Mouse (Mus musculus) erythroblast, embryonic 14.5 days (primary cell): ENCODE data around the gene Klhl31. TPM values are rescaled to one million over a fixed set of nuclear protein-coding genes. Genes with fewer than 3 reads are reported as not detected.

Experiments
- H3K27me3 ChIP-seq: 2 replicates; pipeline ENCODE4 v1.6.1; 2012; ENCODE audit warnings: inconsistent platforms; ENCODE audit not compliant: control insufficient read depth
- H3K36me3 ChIP-seq: 2 replicates; pipeline ENCODE4 v1.6.1; 2012; ENCODE audit warnings: mild to moderate bottlenecking, inconsistent platforms; ENCODE audit not compliant: control insufficient read depth
- H3K4me1 ChIP-seq: 2 replicates; pipeline ENCODE4 v1.6.1; 2012; ENCODE audit warnings: inconsistent platforms; ENCODE audit not compliant: control insufficient read depth
- H3K4me3 ChIP-seq: replicated peaks from 2 replicates; pipeline ENCODE3; 2012; ENCODE audit warnings: moderate library complexity, mild to moderate bottlenecking, inconsistent platforms
- H3K9me3 ChIP-seq: 2 replicates; pipeline ENCODE4 v1.6.1; 2012; ENCODE audit warnings: low read length, inconsistent platforms, mixed read lengths; ENCODE audit not compliant: control insufficient read depth
- GATA1 ChIP-seq: IDR thresholded peaks from 2 replicates; pipeline ENCODE4 v1.6.1; 2012; ENCODE audit warnings: low read length, inconsistent platforms, mixed read lengths
- TAL1 ChIP-seq: IDR thresholded peaks from 3 replicates; pipeline ENCODE4 v1.6.1; 2012; ENCODE audit warnings: low read length, inconsistent platforms, mixed read lengths
- polyA plus RNA-seq: library from polyadenylated mRNA; stranded (reverse); fragments of >175 nt; gene quantifications from 2 replicates; pipeline ENCODE4 v1.2.3, GENCODE M21; 2012

Gene Klhl31
- polyA plus RNA-seq, 1 experiment, result not detected

- Histone ChIP-seq H3K4me1 (no peaks in the 10 kb centered on the region), H3K4me3 (no peak overlapping the region), H3K36me3 (no peaks in the 10 kb centered on the region), H3K9me3 (no peaks in the 10 kb centered on the region), H3K27me3 (no peaks in the 10 kb centered on the region)
- TF ChIP-seq GATA1, result no peak
- no peak for TF ChIP-seq TAL1
Observed at GRCm38 (mm10) chr9:77645176-77645575, 8.9 kb downstream of the Klhl31 start.

DNA sequence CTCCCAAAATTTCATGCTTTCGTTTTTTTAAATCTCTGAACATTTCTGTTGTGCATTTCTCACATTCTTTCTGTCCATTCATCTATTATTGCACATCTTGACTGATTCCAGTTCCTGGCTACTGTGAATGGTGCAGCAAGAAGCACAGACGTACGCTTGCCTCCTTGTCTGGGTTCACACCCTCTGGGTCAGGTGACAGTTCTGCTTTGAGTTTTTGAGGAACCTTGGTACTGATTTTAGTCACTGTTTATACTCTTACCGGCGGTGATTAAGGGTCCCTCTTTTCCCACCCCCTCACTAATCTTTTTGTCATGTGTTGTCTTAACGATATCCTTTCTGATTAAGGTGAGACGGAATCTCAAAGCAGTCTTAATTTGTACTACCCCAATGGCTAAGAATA lies 15.5 kb downstream of the Klhl31 start:
- Histone ChIP-seq H3K27me3 (peaks cover 16% of the 10 kb centered on the region), H3K9me3 (no peaks in the 10 kb centered on the region; the same call in 1 of the 2 replicates), H3K4me1 (peaks cover 8% of the 10 kb centered on the region), H3K36me3 (no peaks in the 10 kb centered on the region), H3K4me3 (no peak overlapping the region)
- no peak for TF ChIP-seq GATA1
- no peak for TF ChIP-seq TAL1

DNA sequence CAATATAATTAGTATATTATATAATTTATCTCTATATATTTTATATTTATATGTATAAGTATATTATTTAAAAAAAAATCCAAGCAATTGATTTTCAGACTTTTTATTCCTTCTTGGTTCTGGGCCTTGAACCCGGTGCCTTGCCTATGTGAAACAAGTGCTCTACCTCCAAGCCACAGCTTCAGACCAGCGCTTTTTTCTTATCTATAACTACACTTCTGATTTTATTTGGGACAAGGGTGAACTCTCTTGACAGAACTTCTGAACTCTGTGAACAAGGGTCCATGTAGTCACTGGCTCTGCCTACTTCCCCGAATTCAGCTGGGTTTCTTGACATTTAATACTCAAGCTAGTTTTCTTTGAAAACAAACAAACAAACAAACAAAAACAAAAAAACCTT lies 17.6 kb downstream of the Klhl31 start:
- Histone ChIP-seq H3K36me3 (no peaks in the 10 kb centered on the region), H3K27me3 (peaks cover 16% of the 10 kb centered on the region), H3K9me3 (no peaks in the 10 kb centered on the region; the same call in 1 of the 2 replicates), H3K4me1 (peaks cover 8% of the 10 kb centered on the region), H3K4me3 (no peak overlapping the region)
- TF ChIP-seq TAL1 (no peak), GATA1 (no peak)

GRCm38 (mm10) chr9:77655181-77655934 lies 19.1 kb downstream of the Klhl31 start:
- no peaks in the 10 kb centered on the region; the same call in 1 of the 2 replicates for H3K9me3 ChIP-seq
- H3K4me1 ChIP-seq, result peaks cover 8% of the 10 kb centered on the region
- no peak for TF ChIP-seq GATA1
- TF ChIP-seq TAL1, result no peak
- peak overlapping the region; percentile 44 for H3K4me3 ChIP-seq
- H3K27me3 ChIP-seq, result peaks cover 16% of the 10 kb centered on the region
- H3K36me3 ChIP-seq, result no peaks in the 10 kb centered on the region

GRCm38 (mm10) chr9:77655935-77656288 lies 19.6 kb downstream of the Klhl31 start:
- Histone ChIP-seq H3K27me3 (peaks cover 16% of the 10 kb centered on the region), H3K4me1 (peaks cover 8% of the 10 kb centered on the region), H3K36me3 (no peaks in the 10 kb centered on the region), H3K9me3 (no peaks in the 10 kb centered on the region; the same call in 1 of the 2 replicates), H3K4me3 (peak overlapping the region; percentile 44)
- TF ChIP-seq TAL1, result no peak
- TF ChIP-seq GATA1, result no peak

DNA sequence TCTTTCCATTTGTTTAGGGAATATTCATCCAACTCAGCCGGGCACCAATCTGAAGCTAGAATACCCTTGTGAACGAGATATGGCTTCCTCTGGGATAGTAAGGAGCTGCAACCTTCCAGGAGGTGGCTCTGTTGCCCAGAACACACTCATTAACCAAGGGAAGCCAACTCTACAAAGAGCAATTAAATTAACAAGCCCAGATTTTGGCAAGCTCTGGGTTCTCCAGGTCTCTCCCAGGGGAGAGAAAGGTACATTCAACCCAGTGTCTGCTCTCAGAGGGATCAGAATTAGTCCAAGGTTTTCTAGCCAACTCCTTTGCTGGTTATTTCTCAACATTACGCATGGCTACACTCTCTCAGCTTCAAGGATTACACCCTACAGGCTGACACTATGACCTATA lies 26.6 kb downstream of the Klhl31 start:
- no peaks in the 10 kb centered on the region for H3K27me3 ChIP-seq
- H3K36me3 ChIP-seq, result no peaks in the 10 kb centered on the region
- H3K9me3 ChIP-seq, result no peaks in the 10 kb centered on the region
- H3K4me3 ChIP-seq, result no peak overlapping the region
- TF ChIP-seq GATA1, result no peak
- TF ChIP-seq TAL1, result no peak
- H3K4me1 ChIP-seq, result no peaks in the 10 kb centered on the region

DNA sequence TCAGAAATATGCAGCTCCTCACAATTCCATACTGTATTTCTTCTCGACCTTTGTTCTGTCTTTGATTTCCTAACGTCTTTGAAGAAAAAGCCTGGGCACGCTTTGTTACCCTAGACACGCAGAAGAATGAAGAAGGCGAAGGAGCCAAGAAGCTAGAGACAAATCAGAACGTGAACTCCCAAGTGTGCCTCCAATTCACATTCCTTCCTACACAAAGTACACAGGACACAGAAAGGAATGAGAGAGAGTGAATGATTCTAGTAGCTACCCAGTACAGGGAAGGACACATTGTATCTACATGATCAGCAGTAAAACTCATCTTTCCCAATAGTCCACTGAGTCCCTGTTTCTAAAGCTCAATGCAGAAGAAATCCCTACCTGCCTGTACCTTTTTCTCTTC lies 33.8 kb downstream of the Klhl31 start:
- no peaks in the 10 kb centered on the region; the same call in 1 of the 2 replicates for H3K9me3 ChIP-seq
- H3K4me3 ChIP-seq, result no peak overlapping the region
- H3K36me3 ChIP-seq, result no peaks in the 10 kb centered on the region
- TF ChIP-seq TAL1 (no peak), GATA1 (no peak)
- H3K4me1 ChIP-seq, result no peaks in the 10 kb centered on the region
- H3K27me3 ChIP-seq, result no peaks in the 10 kb centered on the region

- TF ChIP-seq GATA1, result no peak
- no peak for TF ChIP-seq TAL1
- H3K4me1 ChIP-seq, result no peaks in the 10 kb centered on the region
- no peak overlapping the region for H3K4me3 ChIP-seq
Observed at GRCm38 (mm10) chr9:77671004-77671403, 34.7 kb downstream of the Klhl31 start.

DNA sequence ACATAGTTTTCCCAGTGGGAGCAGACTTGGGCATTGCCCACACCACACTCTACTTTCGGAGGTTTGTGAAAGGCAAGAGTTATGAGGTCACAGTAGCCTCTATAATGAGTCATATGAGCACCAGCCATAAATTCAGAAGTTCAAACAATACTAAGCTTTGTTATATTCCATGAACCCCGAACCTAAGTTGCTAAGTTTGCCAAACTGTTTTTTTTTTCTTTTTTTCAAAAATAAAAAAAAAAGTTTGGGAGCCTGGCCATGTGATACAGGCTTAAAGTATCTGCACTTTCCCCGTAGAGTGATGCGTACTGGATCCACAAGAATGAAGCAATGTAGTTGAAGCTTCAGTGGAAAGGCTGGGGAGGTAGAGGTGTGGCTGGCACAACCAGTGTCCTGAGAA lies 36.9 kb downstream of the Klhl31 start:
- no peaks in the 10 kb centered on the region for H3K36me3 ChIP-seq
- TF ChIP-seq TAL1 (no peak), GATA1 (no peak)

More at GRCm38 (mm10) chr9:77671004-77671403, 34.7 kb downstream of the Klhl31 start:
- H3K27me3 ChIP-seq, result no peaks in the 10 kb centered on the region
- no peaks in the 10 kb centered on the region; the same call in 1 of the 2 replicates for H3K9me3 ChIP-seq
- no peaks in the 10 kb centered on the region for H3K36me3 ChIP-seq

More for the DNA sequence above, 36.9 kb downstream of the Klhl31 start:
- Histone ChIP-seq H3K27me3 (no peaks in the 10 kb centered on the region), H3K9me3 (no peaks in the 10 kb centered on the region; the same call in 1 of the 2 replicates), H3K4me3 (no peak overlapping the region), H3K4me1 (no peaks in the 10 kb centered on the region)
